Mouse (Mus musculus): Measurements from ENCODE around the gene Ctdsp1.

GRCm38 (mm10) chr1:74384525-74384924 lies 6.8 kb upstream of the Ctdsp1 start:
- TF ChIP-seq CTCF (IDR thresholded peaks at IDR 0.05) = no peak
- TF ChIP-seq EP300 (IDR thresholded peaks at IDR 0.05; ENCODE audit: insufficient read depth, low read depth, low read length) = no peak
